Mouse (Mus musculus) kidney, embryonic 14.5 days (tissue): ENCODE results near the gene Styxl1. TPM values are rescaled to one million over a fixed set of nuclear protein-coding genes. Genes with fewer than 3 reads are reported as not detected.

Source experiments
- ATAC-seq: fragments of 200-750 bp; cut with Nextera tagmentation; 2 replicates; pipeline ENCODE4 v1.8.0; 2017; ENCODE audit warnings: moderate number of reproducible peaks, mild to moderate bottlenecking, moderate TSS enrichment, moderate library complexity; ENCODE audit not compliant: low FRiP score, low TSS enrichment
- H3K27ac ChIP-seq: fragments of 300-500 bp; sonication (generic); 2 replicates; pipeline ENCODE4 v1.5.1; 2014; ENCODE audit warnings: low read depth, mild to moderate bottlenecking, low read length, moderate library complexity, mixed read lengths
- H3K27me3 ChIP-seq: fragments of 300-500 bp; sonication (generic); 2 replicates; pipeline ENCODE4 v1.6.1; 2014; ENCODE audit warnings: mild to moderate bottlenecking, low read length; ENCODE audit not compliant: control insufficient read depth, insufficient read depth
- H3K36me3 ChIP-seq: fragments of 300-500 bp; sonication (generic); 2 replicates; pipeline ENCODE4 v1.6.1; 2014; ENCODE audit warnings: low read length, mixed read lengths; ENCODE audit not compliant: control insufficient read depth, insufficient read depth
- H3K4me1 ChIP-seq: fragments of 300-500 bp; sonication (generic); 2 replicates; pipeline ENCODE4 v1.6.1; 2014; ENCODE audit warnings: low read length, mixed read lengths; ENCODE audit not compliant: control insufficient read depth, insufficient read depth
- H3K4me2 ChIP-seq: fragments of 300-500 bp; sonication (generic); replicated peaks from 2 replicates; pipeline ENCODE4 v1.6.1; 2014; ENCODE audit warnings: low read depth, mild to moderate bottlenecking, low read length
- H3K4me3 ChIP-seq: fragments of 300-500 bp; sonication (generic); 2 replicates; pipeline ENCODE4 v1.5.1; 2014; ENCODE audit warnings: mild to moderate bottlenecking, low read length
- H3K9ac ChIP-seq: fragments of 300-500 bp; sonication (generic); 2 replicates; pipeline ENCODE4 v1.6.1; 2014; ENCODE audit warnings: low read depth, mild to moderate bottlenecking, low read length, moderate library complexity
- H3K9me3 ChIP-seq: fragments of 300-500 bp; sonication (generic); 2 replicates; pipeline ENCODE4 v1.6.1; 2016; ENCODE audit warnings: low read length; ENCODE audit not compliant: control insufficient read depth
- WGBS: fragments of 180-500 bp; shearing (Covaris S2); extraction: QIAGEN DNeasy Blood & Tissue Kit; methylation state at CpG from one replicate; pipeline ENCODE4 v1.1.7; 2014; 5-methylcytosine and 5-hydroxymethylcytosine counted together
- polyA plus RNA-seq: library from polyadenylated mRNA; unstranded; fragments of >200 nt; fragmentation: Nextera tagmentation; extraction: Ambion mirVana; gene quantifications from 2 replicates; pipeline ENCODE4 v1.2.1, GENCODE M21; 2014

Gene Styxl1
- polyA plus RNA-seq, 1 experiment from 2014 or later: 0.72 TPM

- H3K27ac ChIP-seq: peak overlapping the region; percentile 11; the same call in 1 of the 2 replicates
- no peaks in the 10 kb centered on the region for H3K27me3 ChIP-seq
- ATAC-seq: no peak; the same call in 1 of the 2 replicates
- H3K4me1 ChIP-seq: peaks cover 25% of the 10 kb centered on the region
- H3K9me3 ChIP-seq: no peaks in the 10 kb centered on the region
- H3K4me3 ChIP-seq: no peak overlapping the region
- peaks cover 17% of the 10 kb centered on the region for H3K36me3 ChIP-seq
- H3K4me2 ChIP-seq: peak overlapping the region; percentile 21; the same call in 1 of the 2 replicates
- no peak overlapping the region for H3K9ac ChIP-seq
- 43% methylated on average over 16 of the region's 16 CpGs for WGBS
These were observed 64.6 kb downstream of the Styxl1 start for GRCm38 (mm10) chr5:135713441-135714218.

- H3K9me3 ChIP-seq: no peaks in the 10 kb centered on the region
- 72% methylated on average over 4 of the region's 4 CpGs for WGBS
- H3K27ac ChIP-seq: peak overlapping the region; percentile 11; the same call in 1 of the 2 replicates
- peaks cover 25% of the 10 kb centered on the region for H3K4me1 ChIP-seq
- no peak overlapping the region for H3K9ac ChIP-seq
- H3K36me3 ChIP-seq: peaks cover 14% of the 10 kb centered on the region
- no peak overlapping the region for H3K4me2 ChIP-seq
- no peak for ATAC-seq
- no peaks in the 10 kb centered on the region for H3K27me3 ChIP-seq
- H3K4me3 ChIP-seq: no peak overlapping the region
These were observed 65.4 kb downstream of the Styxl1 start for GRCm38 (mm10) chr5:135712803-135713202.

GRCm38 (mm10) chr5:135711582-135712355, 66.4 kb downstream of the Styxl1 start:
- H3K4me3 ChIP-seq: no peak overlapping the region
- ATAC-seq: peak; percentile 70
- no peaks in the 10 kb centered on the region for H3K27me3 ChIP-seq
- no peaks in the 10 kb centered on the region for H3K9me3 ChIP-seq
- peaks cover 16% of the 10 kb centered on the region; the same call in 1 of the 2 replicates for H3K36me3 ChIP-seq
- peak overlapping the region; percentile 3; the same call in 1 of the 2 replicates for H3K27ac ChIP-seq
- 60% methylated on average over 13 of the region's 13 CpGs for WGBS
- H3K9ac ChIP-seq: no peak overlapping the region
- peaks cover 25% of the 10 kb centered on the region for H3K4me1 ChIP-seq
- no peak overlapping the region for H3K4me2 ChIP-seq

- H3K27me3 ChIP-seq: no peaks in the 10 kb centered on the region
- peak overlapping the region; percentile 3; the same call in 1 of the 2 replicates for H3K27ac ChIP-seq
- WGBS: 82% methylated on average over 7 of the region's 7 CpGs
- peaks cover 13% of the 10 kb centered on the region; the same call in 1 of the 2 replicates for H3K36me3 ChIP-seq
- H3K9ac ChIP-seq: no peak overlapping the region
- peaks cover 25% of the 10 kb centered on the region for H3K4me1 ChIP-seq
- H3K4me2 ChIP-seq: no peak overlapping the region
- no peaks in the 10 kb centered on the region for H3K9me3 ChIP-seq
- no peak for ATAC-seq
- H3K4me3 ChIP-seq: no peak overlapping the region
These were observed 67.5 kb downstream of the Styxl1 start for GRCm38 (mm10) chr5:135710599-135711214.

- ATAC-seq: no peak
- peaks cover 25% of the 10 kb centered on the region for H3K4me1 ChIP-seq
- H3K27ac ChIP-seq: no peak overlapping the region
- H3K36me3 ChIP-seq: peaks cover 13% of the 10 kb centered on the region; the same call in 1 of the 2 replicates
- no peaks in the 10 kb centered on the region for H3K9me3 ChIP-seq
- no peak overlapping the region for H3K4me2 ChIP-seq
- no peaks in the 10 kb centered on the region for H3K27me3 ChIP-seq
- H3K4me3 ChIP-seq: no peak overlapping the region
- H3K9ac ChIP-seq: no peak overlapping the region
- 90% methylated on average over 5 of the region's 5 CpGs for WGBS
These were observed 68.5 kb downstream of the Styxl1 start for GRCm38 (mm10) chr5:135709716-135710115.

- no peaks in the 10 kb centered on the region for H3K27me3 ChIP-seq
- 41% methylated on average over 1 of the region's 1 CpGs for WGBS
- no peak overlapping the region for H3K4me3 ChIP-seq
- H3K4me1 ChIP-seq: peaks cover 11% of the 10 kb centered on the region
- H3K27ac ChIP-seq: no peak overlapping the region
- H3K36me3 ChIP-seq: peaks cover 13% of the 10 kb centered on the region; the same call in 1 of the 2 replicates
- ATAC-seq: no peak
- no peak overlapping the region for H3K9ac ChIP-seq
- no peak overlapping the region for H3K4me2 ChIP-seq
- H3K9me3 ChIP-seq: no peaks in the 10 kb centered on the region
These were observed 70.3 kb downstream of the Styxl1 start for GRCm38 (mm10) chr5:135707855-135708254.

- no peak overlapping the region for H3K9ac ChIP-seq
- H3K9me3 ChIP-seq: no peaks in the 10 kb centered on the region
- no peak overlapping the region for H3K27ac ChIP-seq
- H3K4me3 ChIP-seq: no peak overlapping the region
- H3K4me2 ChIP-seq: no peak overlapping the region
- no peaks in the 10 kb centered on the region for H3K27me3 ChIP-seq
- peaks cover 3% of the 10 kb centered on the region for H3K4me1 ChIP-seq
- ATAC-seq: no peak
- WGBS: 96% methylated on average over 13 of the region's 13 CpGs
- H3K36me3 ChIP-seq: peaks cover 15% of the 10 kb centered on the region; the same call in 1 of the 2 replicates
These were observed 71.1 kb downstream of the Styxl1 start for GRCm38 (mm10) chr5:135707039-135707438.

GRCm38 (mm10) chr5:135705383-135705782, 72.8 kb downstream of the Styxl1 start:
- no peak for ATAC-seq
- Histone ChIP-seq H3K4me3 (no peak overlapping the region), H3K27me3 (no peaks in the 10 kb centered on the region), H3K4me2 (no peak overlapping the region), H3K9me3 (no peaks in the 10 kb centered on the region), H3K9ac (no peak overlapping the region), H3K36me3 (peaks cover 20% of the 10 kb centered on the region; the same call in 1 of the 2 replicates), H3K27ac (no peak overlapping the region), H3K4me1 (no peaks in the 10 kb centered on the region)
- WGBS: 93% methylated on average over 4 of the region's 4 CpGs
